Mouse (Mus musculus) heart, embryonic 14.5 days (tissue): ENCODE measurements at regions not wholly inside any gene's neighbourhood (a gene's known extent, or its start where the extent isn't known, plus 50 kb on each side); places are given as distances from the start of the nearest gene placed in this dataset.

ENCODE experiments used
- ATAC-seq: fragments of 200-750 bp; cut with Nextera tagmentation; 2 replicates; pipeline ENCODE4 v1.8.0; 2017; ENCODE audit warnings: low read depth, moderate TSS enrichment; ENCODE audit not compliant: insufficient number of reproducible peaks, insufficient read depth, low FRiP score
- H3K27ac ChIP-seq, 2 experiments: fragments of 200-500 bp in 1 of 2; fragments of 300-500 bp in 1 of 2; sonication (generic) in 1 of 2; replicated peaks in 1 of 2; 2 replicates each; pipeline ENCODE4 v1.5.1; 2012 to 2014; ENCODE audit warnings: low read depth in 2 of 2, low read length in 2 of 2, control low read depth in 1 of 2, mild to moderate bottlenecking in 1 of 2, mixed read lengths in 1 of 2; ENCODE audit not compliant: control insufficient read depth in 1 of 2, insufficient read depth in 1 of 2
- H3K27me3 ChIP-seq: fragments of 300-500 bp; sonication (generic); 2 replicates; pipeline ENCODE4 v1.6.1; 2014; ENCODE audit warnings: mild to moderate bottlenecking, low read length, control low read depth; ENCODE audit not compliant: control insufficient read depth, insufficient read depth
- H3K36me3 ChIP-seq: fragments of 300-500 bp; sonication (generic); 2 replicates; pipeline ENCODE4 v1.6.1; 2014; ENCODE audit warnings: mild to moderate bottlenecking, control low read depth, low read length, mixed read lengths; ENCODE audit not compliant: control insufficient read depth, insufficient read depth
- H3K4me1 ChIP-seq, 2 experiments: fragments of 200-500 bp in 1 of 2; fragments of 300-500 bp in 1 of 2; sonication (generic) in 1 of 2; 2 replicates each; pipeline ENCODE4 v1.6.1; 2012 to 2014; ENCODE audit warnings: low read length in 2 of 2, control low read depth in 1 of 2, mixed read lengths in 1 of 2; ENCODE audit not compliant: control insufficient read depth in 2 of 2, insufficient read depth in 2 of 2
- H3K4me2 ChIP-seq: fragments of 300-500 bp; sonication (generic); 2 replicates; pipeline ENCODE4 v1.6.1; 2014; ENCODE audit warnings: mild to moderate bottlenecking, low read length
- H3K4me3 ChIP-seq, 2 experiments: fragments of 200-500 bp in 1 of 2; fragments of 300-500 bp in 1 of 2; sonication (generic) in 1 of 2; 2 replicates each; pipeline ENCODE4 v1.5.1; 2012 to 2014; ENCODE audit warnings: low read length in 2 of 2, mild to moderate bottlenecking in 2 of 2, control low read depth in 1 of 2, low read depth in 1 of 2, moderate library complexity in 1 of 2; ENCODE audit not compliant: control insufficient read depth in 1 of 2, insufficient read depth in 1 of 2
- H3K9ac ChIP-seq: fragments of 300-500 bp; sonication (generic); 2 replicates; pipeline ENCODE4 v1.6.1; 2014; ENCODE audit warnings: mild to moderate bottlenecking, low read length
- H3K9me3 ChIP-seq: fragments of 300-500 bp; sonication (generic); 2 replicates; pipeline ENCODE4 v1.6.1; 2016; ENCODE audit warnings: low read length, control low read depth; ENCODE audit not compliant: control insufficient read depth
- WGBS: fragments of 180-500 bp; shearing (Covaris S2); extraction: QIAGEN DNeasy Blood & Tissue Kit; methylation state at CpG from one replicate; pipeline ENCODE4 v1.1.7; 2014; 5-methylcytosine and 5-hydroxymethylcytosine counted together

- Histone ChIP-seq H3K4me1 (peaks cover 8 to 11% of the 10 kb centered on the region in 2 experiments), H3K36me3 (no peaks in the 10 kb centered on the region), H3K27me3 (no peaks in the 10 kb centered on the region), H3K9ac (no peak overlapping the region), H3K9me3 (0 out of 2 replicates have a peak, but pooled peaks cover 2% of the 10 kb centered on the region), H3K4me3 (no peak overlapping the region), H3K27ac (peak overlapping the region; percentile 34 to 64; a peak in 1 of 4 replicates), H3K4me2 (0 out of 2 replicates have a peak overlapping the region, but pooled peaks have one; percentile 1)
- peak; percentile 73; the same call in 1 of the 2 replicates for ATAC-seq
- WGBS: 0% methylated on average over 1 of the region's 1 CpGs
Measured at GRCm38 (mm10) chr6:67178101-67178500, 59.9 kb upstream of the Serbp1 start.

- Histone ChIP-seq H3K27ac (no peak overlapping the region), H3K9ac (0 out of 2 replicates have a peak overlapping the region, but pooled peaks have one; percentile 27), H3K27me3 (no peaks in the 10 kb centered on the region), H3K4me1 (peaks cover 0 to 3% of the 10 kb centered on the region in 2 experiments; a peak in 2 of 4 replicates), H3K36me3 (no peaks in the 10 kb centered on the region), H3K9me3 (0 out of 2 replicates have a peak, but pooled peaks cover 2% of the 10 kb centered on the region), H3K4me3 (peak overlapping the region in 1 of 2 experiments; percentile 8; a peak in 1 of 4 replicates), H3K4me2 (peak overlapping the region; percentile 45)
- ATAC-seq: no peak
- WGBS: 88% methylated on average over 5 of the region's 5 CpGs
Measured at GRCm38 (mm10) chr6:67170674-67170946, 67.4 kb upstream of the Serbp1 start.

- H3K4me2 ChIP-seq: peak overlapping the region; percentile 45
- ATAC-seq: peak; percentile 56; the same call in 1 of the 2 replicates
- H3K4me1 ChIP-seq: peaks cover 0 to 3% of the 10 kb centered on the region in 2 experiments; a peak in 2 of 4 replicates
- H3K9me3 ChIP-seq: 0 out of 2 replicates have a peak, but pooled peaks cover 2% of the 10 kb centered on the region
- 41% methylated on average over 13 of the region's 13 CpGs for WGBS
- no peaks in the 10 kb centered on the region for H3K27me3 ChIP-seq
- H3K4me3 ChIP-seq: peak overlapping the region in 1 of 2 experiments; percentile 8; a peak in 1 of 4 replicates
- H3K36me3 ChIP-seq: no peaks in the 10 kb centered on the region
- H3K9ac ChIP-seq: 0 out of 2 replicates have a peak overlapping the region, but pooled peaks have one; percentile 27
- no peak overlapping the region for H3K27ac ChIP-seq
Measured at GRCm38 (mm10) chr6:67169873-67170673, 67.9 kb upstream of the Serbp1 start.

- peak overlapping the region; percentile 38 to 67; a peak in 3 of 4 replicates for H3K4me3 ChIP-seq
- H3K9me3 ChIP-seq: no peaks in the 10 kb centered on the region
- H3K27me3 ChIP-seq: no peaks in the 10 kb centered on the region
- H3K9ac ChIP-seq: peak overlapping the region; percentile 64
- WGBS: 27% methylated on average over 2 of the region's 2 CpGs
- ATAC-seq: no peak
- peak overlapping the region; percentile 64 for H3K4me2 ChIP-seq
- H3K36me3 ChIP-seq: no peaks in the 10 kb centered on the region
- peaks cover 0 to 3% of the 10 kb centered on the region in 2 experiments; a peak in 2 of 4 replicates for H3K4me1 ChIP-seq
- H3K27ac ChIP-seq: peak overlapping the region in 1 of 2 experiments; percentile 42; a peak in 1 of 4 replicates
Measured at GRCm38 (mm10) chr6:67168803-67169202, 69.2 kb upstream of the Serbp1 start.

GRCm38 (mm10) chr6:67168031-67168777 lies 69.8 kb upstream of the Serbp1 start:
- Histone ChIP-seq H3K9me3 (no peaks in the 10 kb centered on the region), H3K4me3 (peak overlapping the region; percentile 38 to 67), H3K27ac (peak overlapping the region in 1 of 2 experiments; percentile 42; a peak in 1 of 4 replicates), H3K9ac (peak overlapping the region; percentile 64), H3K4me2 (peak overlapping the region; percentile 64), H3K4me1 (peaks cover 0 to 3% of the 10 kb centered on the region in 2 experiments; a peak in 2 of 4 replicates), H3K27me3 (no peaks in the 10 kb centered on the region), H3K36me3 (no peaks in the 10 kb centered on the region)
- 15% methylated on average over 11 of the region's 11 CpGs for WGBS
- ATAC-seq: no peak

DNA sequence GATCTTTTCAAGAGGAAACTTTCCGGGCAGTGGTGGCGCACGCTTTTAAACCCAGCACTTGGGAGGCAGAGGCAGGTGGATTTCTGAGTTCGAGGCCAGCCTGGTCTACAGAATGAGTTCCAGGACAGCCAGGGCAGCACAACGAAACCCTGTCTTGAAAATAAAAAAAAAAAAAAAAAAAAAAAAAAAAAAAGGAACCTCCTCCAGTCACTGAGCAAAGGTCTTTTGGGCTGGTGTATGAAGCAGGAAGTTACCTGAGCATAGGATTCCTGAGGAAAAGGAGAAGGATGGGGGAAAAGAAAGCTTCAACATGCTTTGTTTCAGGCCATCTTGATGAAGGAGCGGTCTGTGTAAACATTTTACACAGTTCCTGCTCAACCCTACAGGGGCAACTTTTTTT lies 72.9 kb upstream of the Serbp1 start:
- H3K27ac ChIP-seq: no peak overlapping the region
- H3K4me1 ChIP-seq: peaks cover 0 to 3% of the 10 kb centered on the region in 2 experiments; a peak in 2 of 4 replicates
- H3K9ac ChIP-seq: no peak overlapping the region
- H3K36me3 ChIP-seq: no peaks in the 10 kb centered on the region
- H3K4me2 ChIP-seq: no peak overlapping the region
- H3K9me3 ChIP-seq: no peaks in the 10 kb centered on the region
- H3K27me3 ChIP-seq: no peaks in the 10 kb centered on the region
- no peak overlapping the region for H3K4me3 ChIP-seq
- ATAC-seq: no peak
- 91% methylated on average over 6 of the region's 6 CpGs for WGBS

GRCm38 (mm10) chr6:67163947-67164346 lies 74.0 kb upstream of the Serbp1 start:
- Histone ChIP-seq H3K27me3 (no peaks in the 10 kb centered on the region), H3K27ac (no peak overlapping the region), H3K36me3 (no peaks in the 10 kb centered on the region), H3K9ac (no peak overlapping the region), H3K4me2 (no peak overlapping the region), H3K4me3 (no peak overlapping the region), H3K4me1 (peaks cover 0 to 3% of the 10 kb centered on the region in 2 experiments; a peak in 3 of 4 replicates), H3K9me3 (no peaks in the 10 kb centered on the region)
- no peak for ATAC-seq
- 60% methylated on average over 2 of the region's 2 CpGs for WGBS
